Mouse (Mus musculus) lung, embryonic 16.5 days (tissue): ENCODE measurements around the gene Vwa8. TPM values are rescaled to one million over a fixed set of nuclear protein-coding genes. Genes with fewer than 3 reads are reported as not detected.

Source experiments
- ATAC-seq: fragments of 200-750 bp; cut with Nextera tagmentation; 2 replicates; pipeline ENCODE4 v1.8.0; 2017; ENCODE audit warnings: low read depth, mild to moderate bottlenecking, moderate library complexity
- H3K27ac ChIP-seq: fragments of 300-500 bp; sonication (generic); 2 replicates; pipeline ENCODE4 v1.5.1; 2014; ENCODE audit warnings: mild to moderate bottlenecking, control low read depth, low read length
- H3K27me3 ChIP-seq: fragments of 300-500 bp; sonication (generic); 2 replicates; pipeline ENCODE4 v1.6.1; 2014; ENCODE audit warnings: low read depth, low read length, mixed read lengths; ENCODE audit not compliant: control insufficient read depth, insufficient read depth
- H3K36me3 ChIP-seq: fragments of 300-500 bp; sonication (generic); 2 replicates; pipeline ENCODE4 v1.6.1; 2014; ENCODE audit warnings: low read length; ENCODE audit not compliant: control insufficient read depth, insufficient read depth
- H3K4me1 ChIP-seq: fragments of 300-500 bp; sonication (generic); replicated peaks from 2 replicates; pipeline ENCODE4 v1.6.1; 2014; ENCODE audit warnings: low read length, mixed read lengths; ENCODE audit not compliant: control insufficient read depth, insufficient read depth
- H3K4me2 ChIP-seq: fragments of 300-500 bp; sonication (generic); 2 replicates; pipeline ENCODE4 v1.6.1; 2014; ENCODE audit warnings: low read depth, low read length, control low read depth
- H3K4me3 ChIP-seq: fragments of 300-500 bp; sonication (generic); 2 replicates; pipeline ENCODE4 v1.5.1; 2014; ENCODE audit warnings: mild to moderate bottlenecking, low read length, control low read depth
- H3K9ac ChIP-seq: fragments of 300-500 bp; sonication (generic); 2 replicates; pipeline ENCODE4 v1.6.1; 2014; ENCODE audit warnings: low read length, control low read depth
- H3K9me3 ChIP-seq: fragments of 300-500 bp; sonication (generic); 2 replicates; pipeline ENCODE4 v1.6.1; 2016; ENCODE audit warnings: low read length; ENCODE audit not compliant: control insufficient read depth
- WGBS: fragments of 180-500 bp; shearing (Covaris S2); extraction: QIAGEN DNeasy Blood & Tissue Kit; methylation state at CpG from one replicate; pipeline ENCODE4 v1.1.7; 2014; 5-methylcytosine and 5-hydroxymethylcytosine counted together
- polyA plus RNA-seq: library from polyadenylated mRNA; unstranded; fragments of >200 nt; fragmentation: Nextera tagmentation; extraction: Ambion mirVana; gene quantifications from 2 replicates; pipeline ENCODE4 v1.2.1, GENCODE M21; 2015

The Vwa8 gene
- polyA plus RNA-seq, 1 experiment from 2014 or later = 10.3 TPM

GRCm38 (mm10) chr14:78933399-78933798, 84.5 kb downstream of the Vwa8 start:
- 66% methylated on average over 8 of the region's 8 CpGs for WGBS
- H3K27ac ChIP-seq = no peak overlapping the region
- H3K9ac ChIP-seq = no peak overlapping the region
- H3K36me3 ChIP-seq = no peaks in the 10 kb centered on the region
- H3K27me3 ChIP-seq = no peaks in the 10 kb centered on the region
- H3K9me3 ChIP-seq = no peaks in the 10 kb centered on the region
- H3K4me1 ChIP-seq = no peaks in the 10 kb centered on the region
- H3K4me3 ChIP-seq = no peak overlapping the region
- H3K4me2 ChIP-seq = no peak overlapping the region
- no peak for ATAC-seq

- Histone ChIP-seq H3K4me2 (no peak overlapping the region), H3K36me3 (no peaks in the 10 kb centered on the region), H3K27ac (no peak overlapping the region), H3K9ac (no peak overlapping the region), H3K4me1 (no peaks in the 10 kb centered on the region), H3K4me3 (no peak overlapping the region), H3K9me3 (no peaks in the 10 kb centered on the region), H3K27me3 (no peaks in the 10 kb centered on the region)
- ATAC-seq = no peak
- WGBS = 70% methylated on average over 6 of the region's 6 CpGs
These were observed 85.7 kb downstream of the Vwa8 start for GRCm38 (mm10) chr14:78934596-78934995.

GRCm38 (mm10) chr14:78935796-78936195, 86.9 kb downstream of the Vwa8 start:
- WGBS = 25% methylated on average over 3 of the region's 3 CpGs
- Histone ChIP-seq H3K27me3 (no peaks in the 10 kb centered on the region), H3K9me3 (no peaks in the 10 kb centered on the region), H3K27ac (no peak overlapping the region), H3K9ac (no peak overlapping the region), H3K4me3 (no peak overlapping the region), H3K4me1 (no peaks in the 10 kb centered on the region), H3K4me2 (no peak overlapping the region), H3K36me3 (no peaks in the 10 kb centered on the region)
- no peak for ATAC-seq

- H3K9ac ChIP-seq = no peak overlapping the region
- WGBS = 70% methylated on average over 11 of the region's 11 CpGs
- ATAC-seq = peak; percentile 56; the same call in 1 of the 2 replicates
- no peaks in the 10 kb centered on the region for H3K9me3 ChIP-seq
- no peak overlapping the region for H3K4me2 ChIP-seq
- no peak overlapping the region for H3K27ac ChIP-seq
- H3K27me3 ChIP-seq = no peaks in the 10 kb centered on the region
- no peak overlapping the region for H3K4me3 ChIP-seq
- H3K4me1 ChIP-seq = no peaks in the 10 kb centered on the region
- no peaks in the 10 kb centered on the region for H3K36me3 ChIP-seq
These were observed 93.1 kb downstream of the Vwa8 start for GRCm38 (mm10) chr14:78941741-78942475.

GRCm38 (mm10) chr14:78955745-78956144, 106.9 kb downstream of the Vwa8 start:
- no peak overlapping the region for H3K4me3 ChIP-seq
- no peak for ATAC-seq
- no peak overlapping the region for H3K9ac ChIP-seq
- H3K27me3 ChIP-seq = no peaks in the 10 kb centered on the region
- H3K36me3 ChIP-seq = no peaks in the 10 kb centered on the region
- H3K9me3 ChIP-seq = no peaks in the 10 kb centered on the region
- no peaks in the 10 kb centered on the region for H3K4me1 ChIP-seq
- H3K4me2 ChIP-seq = no peak overlapping the region
- WGBS = 65% methylated on average over 2 of the region's 2 CpGs
- H3K27ac ChIP-seq = no peak overlapping the region

GRCm38 (mm10) chr14:78970621-78971020, 121.8 kb downstream of the Vwa8 start:
- Histone ChIP-seq H3K9me3 (no peaks in the 10 kb centered on the region), H3K4me2 (no peak overlapping the region), H3K36me3 (no peaks in the 10 kb centered on the region), H3K4me1 (no peaks in the 10 kb centered on the region), H3K27ac (no peak overlapping the region), H3K27me3 (no peaks in the 10 kb centered on the region), H3K9ac (no peak overlapping the region), H3K4me3 (no peak overlapping the region)
- ATAC-seq = no peak
- WGBS = 90% methylated on average over 10 of the region's 10 CpGs

GRCm38 (mm10) chr14:78972424-78972823, 123.6 kb downstream of the Vwa8 start:
- no peak overlapping the region for H3K27ac ChIP-seq
- no peak overlapping the region for H3K4me3 ChIP-seq
- no peak overlapping the region for H3K4me2 ChIP-seq
- no peaks in the 10 kb centered on the region for H3K27me3 ChIP-seq
- H3K36me3 ChIP-seq = no peaks in the 10 kb centered on the region
- H3K9me3 ChIP-seq = no peaks in the 10 kb centered on the region
- no peak overlapping the region for H3K9ac ChIP-seq
- no peak for ATAC-seq
- no peaks in the 10 kb centered on the region for H3K4me1 ChIP-seq
- 55% methylated on average over 1 of the region's 1 CpGs for WGBS

GRCm38 (mm10) chr14:78983104-78983503, 134.3 kb downstream of the Vwa8 start:
- ATAC-seq = no peak
- 68% methylated on average over 2 of the region's 2 CpGs for WGBS

GRCm38 (mm10) chr14:78984296-78984695, 135.4 kb downstream of the Vwa8 start:
- Histone ChIP-seq H3K9me3 (no peaks in the 10 kb centered on the region), H3K27ac (no peak overlapping the region), H3K9ac (no peak overlapping the region), H3K4me1 (peaks cover 3% of the 10 kb centered on the region; the same call in 1 of the 2 replicates), H3K4me3 (no peak overlapping the region), H3K27me3 (no peaks in the 10 kb centered on the region), H3K36me3 (no peaks in the 10 kb centered on the region), H3K4me2 (no peak overlapping the region)
- ATAC-seq = no peak
- 39% methylated on average over 2 of the region's 2 CpGs for WGBS

More at GRCm38 (mm10) chr14:78983104-78983503, 134.3 kb downstream of the Vwa8 start:
- Histone ChIP-seq H3K4me1 (peaks cover 3% of the 10 kb centered on the region; the same call in 1 of the 2 replicates), H3K36me3 (no peaks in the 10 kb centered on the region), H3K9me3 (no peaks in the 10 kb centered on the region), H3K27ac (no peak overlapping the region), H3K9ac (no peak overlapping the region), H3K27me3 (no peaks in the 10 kb centered on the region), H3K4me3 (no peak overlapping the region), H3K4me2 (no peak overlapping the region)
